Mouse (Mus musculus): ENCODE measurements around the gene Tnf.

The Tnf gene

DNA sequence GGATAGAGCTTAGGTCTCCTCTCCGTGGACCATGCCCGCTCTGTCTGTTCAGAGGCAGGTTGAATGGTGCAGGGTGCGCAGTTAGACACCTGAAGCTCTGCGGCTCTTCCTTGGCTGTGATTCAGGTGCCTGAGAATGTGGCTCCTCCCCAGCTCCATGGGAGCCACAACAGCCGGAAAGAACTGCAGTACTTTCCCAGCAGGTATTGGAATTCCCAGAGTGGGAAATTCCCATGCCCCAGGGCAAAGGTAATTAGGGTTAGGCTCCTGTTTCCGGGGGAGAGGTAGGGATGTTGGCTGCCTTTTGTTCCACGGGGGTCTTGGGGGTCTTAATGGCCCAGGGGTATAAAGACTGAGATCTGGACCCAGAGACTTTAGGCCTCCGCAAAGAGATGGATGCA lies 2.9 kb downstream of the Tnf start:
- no peak for DNase-seq (ENCODE audit: low spot score in 2 of 2)

DNA sequence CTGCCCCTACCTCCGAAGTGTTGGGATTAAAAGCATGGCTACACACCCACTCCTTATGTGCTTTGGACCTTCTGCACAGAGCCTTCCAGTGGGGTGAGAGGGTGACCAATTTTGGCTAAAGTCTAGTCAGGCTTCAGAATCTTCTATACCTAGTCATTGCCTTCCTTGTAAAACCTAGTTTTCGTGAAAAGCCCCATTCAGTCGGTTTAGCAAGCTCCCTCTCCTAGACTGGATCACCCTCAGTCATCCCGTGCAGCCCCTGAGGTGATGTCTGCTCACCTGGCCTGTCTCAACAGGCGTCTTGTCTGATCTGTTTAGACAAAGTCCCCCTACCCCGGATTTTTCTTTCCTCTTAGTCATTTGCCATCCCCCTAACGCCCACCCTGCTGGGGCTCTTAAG lies 3.8 kb downstream of the Tnf start:
- no peak for DNase-seq (ENCODE audit: low spot score in 2 of 2)

DNA sequence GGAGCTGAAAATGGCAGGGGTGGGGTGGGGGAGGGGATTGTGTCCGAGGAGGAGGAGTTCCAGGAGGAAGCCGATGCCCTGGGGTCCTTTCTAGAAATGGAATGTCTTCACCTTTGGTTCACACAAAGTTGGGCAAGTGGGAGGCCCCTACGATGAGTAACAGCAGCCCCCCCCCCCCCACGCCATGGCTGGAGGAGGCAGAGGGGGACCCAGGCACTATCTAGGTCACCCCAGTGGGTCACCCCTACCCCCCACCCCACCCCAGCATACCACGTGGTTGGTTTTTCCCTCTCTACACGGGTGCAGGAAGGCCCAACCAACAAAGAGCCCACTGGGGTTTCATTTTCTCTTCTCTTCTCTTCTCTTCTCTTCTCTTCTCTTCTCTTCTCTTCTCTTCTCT lies 4.7 kb downstream of the Tnf start:
- DNase-seq (ENCODE audit: low spot score in 2 of 2), result no peak

DNA sequence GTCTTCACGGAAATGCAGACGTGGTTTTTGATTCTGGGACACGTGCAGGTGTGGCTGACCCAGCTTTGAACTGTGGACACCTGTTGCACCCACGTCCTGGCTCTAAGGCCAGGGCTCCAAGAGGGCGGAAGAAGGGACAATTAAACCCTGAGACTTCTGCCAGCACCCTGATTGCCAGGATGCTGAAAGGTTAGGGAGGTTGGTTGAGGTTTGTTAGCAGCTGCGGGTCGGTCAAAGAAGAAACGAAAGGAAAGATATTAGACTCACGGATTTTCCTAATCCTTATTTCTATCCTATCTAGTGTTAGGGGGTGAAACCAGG lies 5.5 kb downstream of the Tnf start:
- no peak for DNase-seq (ENCODE audit: low spot score in 2 of 2)

DNA sequence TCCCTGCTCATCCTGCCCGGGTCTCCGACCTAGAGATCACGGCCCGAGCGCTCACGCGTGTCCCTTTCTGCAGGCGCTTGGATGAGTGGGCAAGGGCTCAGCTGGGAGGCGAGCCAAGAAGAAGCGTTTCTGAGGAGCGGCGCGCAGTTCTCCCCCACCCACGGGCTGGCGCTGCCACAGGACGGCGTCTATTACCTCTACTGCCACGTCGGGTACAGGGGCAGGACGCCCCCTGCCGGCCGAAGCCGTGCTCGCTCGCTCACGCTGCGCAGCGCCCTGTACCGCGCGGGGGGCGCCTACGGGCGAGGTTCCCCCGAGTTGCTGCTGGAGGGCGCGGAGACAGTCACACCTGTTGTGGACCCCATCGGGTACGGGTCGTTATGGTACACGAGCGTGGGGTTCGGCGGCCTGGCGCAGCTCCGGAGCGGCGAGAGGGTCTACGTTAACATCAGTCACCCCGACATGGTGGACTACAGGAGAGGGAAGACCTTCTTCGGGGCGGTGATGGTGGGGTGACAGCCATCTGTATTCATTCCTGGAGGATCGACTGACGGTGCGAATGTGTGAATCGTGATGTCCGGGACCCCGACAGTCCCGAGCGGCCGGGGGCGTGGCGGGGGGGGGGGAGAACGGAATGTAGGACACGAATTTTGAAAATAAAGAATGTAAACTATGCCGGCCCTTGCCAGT lies 6.0 kb downstream of the Tnf start:
- DNase-seq (ENCODE audit: low spot score in 2 of 2), result peak; percentile 65 to 76

GRCm38 (mm10) chr17:35194844-35195630 lies 6.8 kb downstream of the Tnf start:
- no peak for DNase-seq (ENCODE audit: low spot score in 2 of 2)

GRCm38 (mm10) chr17:35193881-35194843 lies 7.6 kb downstream of the Tnf start, which contains the start of gene Ltb:
Ltb (plus strand) TSS chr17:35194439.
- no peak for DNase-seq (ENCODE audit: low spot score in 2 of 2)

- DNase-seq (ENCODE audit: low spot score in 2 of 2), result no peak
Observed at GRCm38 (mm10) chr17:35192924-35193323, 8.9 kb downstream of the Tnf start.

- no peak for DNase-seq (ENCODE audit: low spot score in 2 of 2)
Observed at GRCm38 (mm10) chr17:35191723-35192122, 10.1 kb downstream of the Tnf start.

- no peak for DNase-seq (ENCODE audit: low spot score in 2 of 2)
Observed at GRCm38 (mm10) chr17:35190096-35190495, 11.7 kb downstream of the Tnf start.

DNA sequence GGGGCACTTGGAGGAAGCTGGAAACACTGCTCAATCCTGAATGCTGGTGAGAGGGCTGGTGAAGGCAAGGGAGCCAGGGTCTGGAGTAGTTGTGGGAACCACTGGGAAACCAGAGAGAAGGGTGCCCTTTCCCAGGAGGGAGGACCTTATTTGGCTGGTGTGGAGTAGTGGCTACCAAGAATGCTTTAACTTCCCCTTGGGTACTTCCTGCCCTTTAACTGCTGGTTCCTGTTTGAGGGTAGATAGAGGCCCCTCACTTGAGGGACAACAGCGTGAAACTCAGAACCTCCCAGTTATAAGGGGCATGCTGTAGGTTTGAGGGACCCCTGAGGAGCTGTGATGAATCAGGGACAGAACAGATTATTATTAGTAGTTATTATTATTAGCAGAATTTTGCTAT lies 12.6 kb downstream of the Tnf start:
- no peak for DNase-seq (ENCODE audit: low spot score in 2 of 2)

DNA sequence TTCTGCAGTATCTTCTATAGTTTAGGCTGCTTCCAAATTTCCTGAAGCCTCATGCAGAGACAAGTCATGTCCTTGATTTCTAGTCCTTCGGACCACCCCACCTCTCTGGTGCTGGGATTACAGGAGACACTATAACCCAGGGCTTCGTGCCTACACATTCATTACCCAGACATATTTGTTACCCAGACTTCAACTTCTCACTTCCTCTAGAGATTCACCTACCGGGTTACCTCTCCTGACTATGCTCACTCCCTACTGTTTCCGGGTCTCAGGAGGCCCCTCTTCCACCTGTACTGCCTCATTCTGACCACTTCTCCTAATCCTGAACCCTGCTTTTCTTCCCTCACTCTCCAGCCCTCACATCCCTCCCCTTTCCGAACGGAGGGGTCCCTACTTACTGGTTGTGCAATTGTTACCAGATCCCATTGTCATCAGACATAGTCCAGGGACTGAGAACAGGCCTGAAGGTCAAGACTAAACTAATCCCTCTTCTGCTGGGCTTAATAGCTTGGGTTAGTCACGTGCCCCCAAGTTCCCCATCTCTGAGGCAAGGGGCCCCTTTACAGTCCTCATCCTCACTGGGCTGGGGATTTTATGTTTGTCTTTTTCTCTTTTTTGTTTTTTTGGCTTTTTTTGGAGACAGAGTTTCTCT lies 13.7 kb downstream of the Tnf start, which contains the start of gene Lst1:
Lst1 (minus strand) TSS at position 481 of the 652 bp plus-strand sequence.
- no peak for DNase-seq (ENCODE audit: low spot score in 2 of 2)

- DNase-seq (ENCODE audit: low spot score in 2 of 2), result no peak
Observed at GRCm38 (mm10) chr17:35187345-35187744, 14.5 kb downstream of the Tnf start.

GRCm38 (mm10) chr17:35186681-35187080 lies 15.1 kb downstream of the Tnf start:
- DNase-seq (ENCODE audit: low spot score in 2 of 2), result no peak

DNA sequence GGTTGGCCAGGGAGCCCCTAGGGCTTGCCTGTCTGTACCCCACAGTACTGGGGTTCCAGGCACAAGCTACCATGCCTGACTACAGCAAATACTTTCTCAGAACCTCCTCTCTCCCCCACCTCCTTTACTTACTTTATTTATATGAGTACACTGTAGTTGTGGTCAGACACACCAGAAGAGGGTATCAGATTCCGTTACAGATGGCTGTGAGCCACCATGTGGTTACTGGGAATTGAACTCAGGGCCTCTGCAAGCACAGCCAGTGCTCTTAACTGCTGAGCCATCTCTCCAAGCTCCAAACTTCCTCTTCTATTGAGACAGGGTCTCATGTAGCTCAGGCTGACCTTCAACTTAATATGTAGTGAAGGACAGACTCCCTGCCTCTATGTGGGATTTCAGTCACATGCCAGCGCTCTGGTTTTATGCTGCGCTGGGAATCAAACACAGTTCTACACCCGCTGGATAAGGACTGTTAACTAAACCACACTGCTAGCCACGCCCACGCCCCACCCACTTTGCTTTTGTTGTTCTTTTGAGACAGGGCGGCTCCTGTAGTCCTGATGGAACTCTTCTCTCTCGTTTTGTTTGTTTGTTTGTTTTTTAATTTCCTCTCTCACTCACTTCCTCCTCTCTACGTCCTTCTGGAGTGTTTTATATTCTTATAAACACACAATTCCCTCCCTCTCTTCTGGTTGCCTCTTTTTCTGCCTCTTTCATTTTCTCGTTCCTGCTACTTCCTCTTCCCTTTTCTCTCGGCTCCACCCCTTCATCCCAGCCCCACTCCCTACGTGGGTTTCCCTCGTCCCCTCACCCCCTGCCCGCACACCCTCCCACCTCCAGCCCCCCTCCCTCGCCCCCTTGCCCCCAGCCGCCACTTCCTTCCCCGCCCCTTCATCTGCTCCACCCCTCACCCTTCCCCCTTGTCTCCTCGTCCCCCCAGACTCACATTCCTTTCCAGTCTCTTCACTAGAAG lies 15.9 kb downstream of the Tnf start:
- no peak for DNase-seq (ENCODE audit: low spot score in 2 of 2)

DNA sequence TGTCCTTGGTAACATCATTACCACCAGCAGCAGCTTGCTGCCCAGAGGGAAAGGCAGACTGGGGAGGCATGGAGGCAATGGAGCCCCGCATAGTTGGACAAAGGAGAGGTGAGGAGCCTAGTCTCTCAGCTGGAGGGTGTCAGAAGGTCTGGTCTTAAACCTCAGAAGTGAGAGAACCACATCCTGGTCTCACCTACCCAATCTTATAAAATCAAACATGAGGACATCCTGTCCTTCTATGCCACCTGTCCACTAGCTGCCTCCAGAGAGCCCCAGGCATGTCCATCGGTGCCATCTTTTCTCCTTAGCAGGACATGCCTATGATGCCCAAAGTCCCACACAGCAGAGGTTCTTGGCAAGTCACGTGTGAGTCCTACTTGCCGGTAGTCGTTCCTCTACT lies 21.7 kb downstream of the Tnf start:
- no peak for DNase-seq (ENCODE audit: low spot score in 2 of 2)

GRCm38 (mm10) chr17:35178528-35178927 lies 23.3 kb downstream of the Tnf start:
- no peak for DNase-seq (ENCODE audit: low spot score in 2 of 2)

DNA sequence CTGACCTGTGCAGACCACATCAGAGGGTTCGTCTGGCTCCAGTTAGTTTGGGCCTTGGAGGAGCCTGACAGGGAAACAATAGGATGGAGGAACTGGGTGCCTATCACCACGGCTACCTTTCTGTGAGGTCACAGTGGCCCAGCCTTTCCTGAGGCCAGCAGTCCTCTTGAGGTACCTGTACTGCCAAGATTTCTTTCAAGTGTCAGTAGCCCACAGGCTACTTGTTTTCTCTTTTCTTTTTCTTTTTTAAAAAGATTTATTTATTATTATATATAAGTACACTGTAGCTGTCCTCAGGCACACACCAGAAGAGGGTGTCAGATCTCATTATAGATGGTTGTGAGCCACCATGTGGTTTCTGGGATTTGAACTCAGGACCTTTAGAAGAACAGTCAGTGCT lies 25.8 kb downstream of the Tnf start, which contains the start of gene Aif1:
Aif1 (minus strand) TSS at position 101 of the 400 bp plus-strand sequence.
- DNase-seq (ENCODE audit: low spot score in 2 of 2), result no peak

- no peak for DNase-seq (ENCODE audit: low spot score in 2 of 2)
Observed at GRCm38 (mm10) chr17:35175382-35175781, 26.4 kb downstream of the Tnf start.

- no peak for DNase-seq (ENCODE audit: low spot score in 2 of 2)
Observed at GRCm38 (mm10) chr17:35174201-35174977, 27.4 kb downstream of the Tnf start.
